Mouse (Mus musculus): ENCODE measurements around the gene Oxct1. TPM values are rescaled to one million over a fixed set of nuclear protein-coding genes. Genes with fewer than 3 reads are reported as not detected.

Gene Oxct1
- polyA plus RNA-seq, 1 experiment = 37.1 TPM

DNA sequence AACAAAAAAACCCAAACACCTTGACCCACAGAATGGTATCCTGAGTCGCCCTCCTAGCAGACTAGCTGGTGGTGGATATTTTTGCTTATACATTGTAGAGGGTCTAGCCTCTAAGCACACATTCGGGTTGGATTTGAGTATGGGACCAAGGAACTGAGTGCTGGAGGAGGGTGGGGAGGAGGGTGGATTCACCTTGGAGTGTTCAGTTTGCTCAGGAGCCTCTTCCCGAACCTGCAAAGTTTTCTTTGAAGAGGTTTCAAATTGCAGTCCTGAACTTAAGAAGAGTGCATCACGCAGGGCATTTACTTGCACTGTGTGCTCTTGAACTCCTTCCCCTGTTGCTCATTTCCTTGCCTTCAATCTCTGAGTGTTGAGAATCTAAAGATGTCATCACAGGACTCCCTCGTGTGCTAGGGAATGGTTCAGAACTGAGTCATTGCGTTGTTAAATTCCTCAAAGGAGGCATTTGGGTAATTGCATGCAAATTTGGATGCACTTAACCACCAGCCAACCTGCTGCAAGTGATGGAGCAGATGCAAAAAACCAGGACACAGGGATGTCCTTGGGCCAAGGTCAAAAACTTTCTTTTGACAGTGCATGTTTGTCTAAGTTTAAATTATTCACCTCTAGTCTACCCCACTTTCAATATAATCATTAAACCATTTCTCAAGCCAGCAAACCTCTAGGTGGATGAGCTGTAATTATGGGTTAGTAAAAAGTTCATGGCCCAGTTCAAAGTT, 1.7 kb downstream of the Oxct1 start:
- WGBS = 9% methylated on average over 6 of the region's 6 CpGs
- no peak for DNase-seq (ENCODE audit: low read depth, low spot score)

DNA sequence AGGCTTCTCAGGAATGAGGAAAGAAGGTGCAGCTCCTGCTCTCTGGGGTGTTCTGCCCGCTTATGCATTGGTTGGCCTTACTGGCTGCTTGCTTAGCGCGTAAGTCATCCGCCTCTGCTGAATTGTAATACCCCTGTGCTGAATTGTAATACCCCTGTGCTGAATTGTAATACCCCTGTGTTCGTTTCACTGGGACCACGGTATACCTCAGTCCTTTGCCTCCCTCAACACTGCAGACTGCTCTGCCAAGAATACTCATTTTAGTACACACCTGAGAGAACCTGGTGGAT, 2.2 kb downstream of the Oxct1 start:
- DNase-seq (ENCODE audit: low read depth, low spot score) = no peak
- WGBS = 46% methylated on average over 6 of the region's 6 CpGs

- DNase-seq (ENCODE audit: low read depth, low spot score) = no peak
Observed at GRCm38 (mm10) chr15:4028960-4029359, 2.8 kb downstream of the Oxct1 start.

- WGBS = 23% methylated on average over 3 of the region's 3 CpGs
- DNase-seq (ENCODE audit: low read depth, low spot score) = no peak
Observed at GRCm38 (mm10) chr15:4033168-4034004, 7.2 kb downstream of the Oxct1 start.

DNA sequence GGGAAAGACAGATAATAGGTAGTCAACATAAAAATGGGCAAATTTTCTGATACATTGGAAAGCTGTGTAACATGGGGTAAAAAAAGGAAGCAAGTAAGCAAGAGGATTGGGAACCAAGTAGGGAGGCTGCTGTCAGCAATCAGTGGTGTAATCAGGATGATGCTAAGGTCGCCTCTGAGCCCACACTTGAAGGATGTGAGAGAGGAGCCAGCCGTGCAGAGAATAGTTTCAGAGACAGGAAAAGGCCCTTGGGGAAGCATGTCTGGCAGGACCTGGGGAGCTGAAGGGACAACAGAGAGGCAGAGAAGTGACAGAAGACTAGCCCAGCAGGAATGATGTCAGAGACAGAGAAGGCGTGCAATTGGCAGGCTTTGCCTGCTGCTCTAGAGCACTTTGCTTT, 16.2 kb downstream of the Oxct1 start:
- DNase-seq (ENCODE audit: low read depth, low spot score) = no peak
- WGBS = 59% methylated on average over 3 of the region's 3 CpGs

DNA sequence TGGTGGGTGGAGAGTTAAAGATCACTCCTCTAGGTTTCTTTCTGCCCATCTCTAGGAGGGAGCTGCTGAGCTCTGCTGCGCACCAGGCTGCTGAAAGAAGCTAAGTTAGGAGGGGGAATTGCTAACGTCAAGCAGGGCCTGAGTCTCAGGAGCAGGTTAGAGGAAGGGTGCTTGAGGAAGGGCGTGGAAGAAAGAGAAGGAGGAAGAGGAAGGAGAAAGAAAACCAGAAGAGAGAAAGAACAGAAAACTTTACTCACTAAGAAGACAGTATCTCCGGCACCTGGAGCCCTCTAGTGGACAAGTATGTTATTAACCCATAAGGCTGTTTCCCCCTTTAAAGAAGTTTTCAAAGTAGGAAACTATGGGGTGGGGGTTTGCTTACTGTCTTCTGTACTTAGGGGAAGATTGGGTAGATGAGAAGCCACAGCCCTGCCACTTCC, 16.9 kb downstream of the Oxct1 start:
- WGBS = 20% methylated on average over 4 of the region's 4 CpGs
- no peak for DNase-seq (ENCODE audit: low read depth, low spot score)

DNA sequence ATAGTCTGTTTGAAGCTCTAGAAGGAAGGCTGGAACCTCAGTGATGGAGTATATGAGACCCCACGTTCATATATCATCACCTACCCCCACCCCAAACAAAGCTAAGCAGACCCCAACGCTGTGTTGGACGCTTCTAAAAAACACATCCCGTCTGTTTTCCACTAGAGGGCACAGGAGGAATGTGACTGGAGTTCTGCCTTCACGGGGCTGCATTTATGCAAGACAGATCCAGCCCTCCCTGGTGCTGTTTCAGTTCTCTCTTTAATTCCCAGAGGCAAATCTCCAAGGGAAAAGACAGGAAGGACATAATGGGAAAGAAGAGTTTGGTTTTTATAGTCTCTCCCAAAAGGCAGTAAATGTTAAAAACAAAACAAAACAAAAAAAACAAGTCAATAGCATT, 30.4 kb downstream of the Oxct1 start:
- 37% methylated on average over 5 of the region's 5 CpGs for WGBS

DNA sequence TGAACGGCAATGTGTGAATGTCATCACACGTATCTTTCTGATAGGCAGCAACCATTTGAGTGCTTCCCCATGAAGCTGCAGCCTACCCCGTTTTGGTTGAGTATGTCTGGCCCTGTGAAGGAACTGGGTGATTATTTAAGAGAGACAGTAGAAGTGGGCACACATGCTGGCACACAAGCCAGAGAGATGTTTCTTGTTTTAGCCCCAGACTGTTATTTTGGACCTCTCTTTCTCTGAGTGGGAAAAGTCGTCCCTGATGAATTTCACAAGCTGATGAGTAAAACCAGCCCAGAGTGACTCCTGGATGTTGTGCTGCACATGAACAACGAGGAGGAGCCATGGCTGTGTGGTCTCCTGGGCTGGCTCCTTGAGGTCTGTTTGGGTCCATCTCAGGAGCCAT, 37.4 kb downstream of the Oxct1 start:
- no peak for DNase-seq (ENCODE audit: low read depth, low spot score)
- WGBS = 90% methylated on average over 5 of the region's 5 CpGs

More for the DNA sequence above, 30.4 kb downstream of the Oxct1 start:
- no peak for DNase-seq (ENCODE audit: low read depth, low spot score)

GRCm38 (mm10) chr15:4064013-4064412, 37.8 kb downstream of the Oxct1 start:
- no peak for DNase-seq (ENCODE audit: low read depth, low spot score)
- WGBS = 88% methylated on average over 7 of the region's 7 CpGs

GRCm38 (mm10) chr15:4064694-4065093, 38.5 kb downstream of the Oxct1 start:
- DNase-seq (ENCODE audit: low read depth, low spot score) = no peak
- WGBS = 94% methylated on average over 5 of the region's 5 CpGs

- DNase-seq (ENCODE audit: low read depth, low spot score) = no peak
- 79% methylated on average over 5 of the region's 5 CpGs for WGBS
Observed at GRCm38 (mm10) chr15:4067273-4067990, 41.2 kb downstream of the Oxct1 start.

- 91% methylated on average over 4 of the region's 4 CpGs for WGBS
- DNase-seq (ENCODE audit: low read depth, low spot score) = no peak
Observed at GRCm38 (mm10) chr15:4077978-4078377, 51.8 kb downstream of the Oxct1 start.

GRCm38 (mm10) chr15:4078785-4079184, 52.6 kb downstream of the Oxct1 start:
- no peak for DNase-seq (ENCODE audit: low read depth, low spot score)
- 68% methylated on average over 5 of the region's 5 CpGs for whole genome bisulfite sequencing

DNA sequence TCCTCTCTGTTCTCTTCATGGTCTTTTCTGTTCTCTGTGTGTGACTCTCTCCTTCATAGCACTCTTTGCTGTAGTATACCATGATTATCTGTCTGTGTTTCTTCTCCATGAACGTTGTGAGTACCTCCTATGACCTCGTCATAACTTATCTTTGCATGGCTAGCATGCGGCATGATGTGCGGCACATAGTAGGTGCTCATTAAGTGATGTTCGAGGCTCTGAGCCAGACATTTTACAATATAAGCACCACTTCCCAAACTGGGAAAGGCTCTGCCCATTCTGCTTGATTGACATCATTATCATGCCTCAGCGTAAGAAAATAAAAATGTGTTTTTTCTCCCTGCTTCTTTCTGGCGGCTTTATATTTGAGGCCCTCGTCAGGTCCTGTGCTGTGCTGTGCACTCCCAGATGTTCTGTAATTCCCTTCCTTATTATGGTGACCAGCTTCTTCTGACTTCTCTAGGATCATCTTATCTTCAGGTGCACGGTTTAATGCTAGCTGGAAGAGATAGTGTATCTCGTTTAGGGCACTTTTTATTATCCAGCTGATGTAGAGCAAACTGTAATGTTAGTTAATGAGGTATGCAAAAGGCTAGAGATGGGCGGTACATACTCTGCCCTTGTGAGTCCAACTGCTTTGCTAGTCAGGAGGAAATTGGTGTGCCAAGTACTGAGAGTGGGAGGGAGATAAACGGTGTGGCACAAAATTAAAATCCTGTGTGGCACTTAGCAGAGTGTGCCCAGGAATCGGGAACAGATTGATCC, 53.4 kb downstream of the Oxct1 start:
- 53% methylated on average over 13 of the region's 13 CpGs for WGBS
- DNase-seq (ENCODE audit: low read depth, low spot score) = peak; percentile 21

DNA sequence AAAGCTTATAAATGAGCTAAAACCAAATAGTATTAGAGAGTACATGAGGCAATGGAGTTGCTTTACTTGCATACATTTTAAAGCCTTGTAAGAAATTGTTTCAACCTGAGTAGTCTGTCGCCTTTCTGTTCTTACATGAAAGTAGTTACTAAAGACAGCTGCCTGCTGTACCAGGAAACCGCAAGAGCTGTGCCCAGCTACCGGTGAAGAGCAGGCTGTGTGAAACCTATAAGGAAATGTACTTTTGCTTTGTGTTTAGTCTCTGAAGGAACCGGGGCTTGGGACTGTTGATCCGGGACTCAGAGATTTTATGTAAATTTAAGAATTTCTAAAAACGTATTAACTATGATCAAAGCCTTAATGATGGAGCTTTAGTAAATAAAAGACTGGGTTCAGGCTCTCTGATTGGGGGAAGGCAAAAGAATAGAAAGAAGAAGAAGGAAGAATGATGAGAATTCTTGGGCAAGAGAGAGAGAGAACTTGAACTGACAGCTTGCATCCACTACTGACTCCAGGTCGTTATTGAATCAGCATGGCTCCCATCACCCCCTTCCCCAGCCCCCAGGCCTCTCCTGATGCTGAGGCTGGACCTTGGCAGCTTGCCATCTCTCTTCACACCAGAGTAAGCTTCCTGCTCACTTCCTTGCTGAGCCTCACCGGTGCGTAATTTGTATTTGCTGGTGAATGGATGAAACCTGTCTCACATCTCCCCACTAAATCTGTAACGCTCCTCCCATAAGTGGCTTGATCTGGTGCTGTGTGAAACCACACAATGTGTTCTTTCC, 59.6 kb downstream of the Oxct1 start:
- DNase-seq (ENCODE audit: low read depth, low spot score) = no peak
- WGBS = 58% methylated on average over 10 of the region's 10 CpGs

GRCm38 (mm10) chr15:4087446-4087845, 61.3 kb downstream of the Oxct1 start:
- WGBS = 80% methylated on average over 4 of the region's 4 CpGs
- no peak for DNase-seq (ENCODE audit: low read depth, low spot score)

DNA sequence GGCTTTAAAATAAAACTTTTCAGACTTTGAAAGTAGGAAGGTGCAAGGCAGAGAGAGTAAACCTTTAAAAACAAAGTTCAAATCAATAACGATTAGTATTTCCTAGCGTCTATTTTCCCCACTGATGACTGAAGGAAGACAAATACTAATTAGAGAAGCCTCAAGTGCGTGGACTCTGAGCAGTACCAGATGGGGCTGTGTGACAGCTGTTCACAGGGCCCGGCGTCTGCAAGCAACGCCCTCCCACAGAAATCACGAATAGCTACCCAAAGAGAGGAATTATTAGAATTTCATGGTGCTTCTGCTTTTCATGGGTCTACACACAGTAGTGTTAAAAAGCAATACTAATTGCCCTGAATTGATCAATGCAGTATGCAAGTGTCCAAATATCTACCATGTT, 61.7 kb downstream of the Oxct1 start:
- WGBS = 79% methylated on average over 7 of the region's 7 CpGs
- no peak for DNase-seq (ENCODE audit: low read depth, low spot score)

DNA sequence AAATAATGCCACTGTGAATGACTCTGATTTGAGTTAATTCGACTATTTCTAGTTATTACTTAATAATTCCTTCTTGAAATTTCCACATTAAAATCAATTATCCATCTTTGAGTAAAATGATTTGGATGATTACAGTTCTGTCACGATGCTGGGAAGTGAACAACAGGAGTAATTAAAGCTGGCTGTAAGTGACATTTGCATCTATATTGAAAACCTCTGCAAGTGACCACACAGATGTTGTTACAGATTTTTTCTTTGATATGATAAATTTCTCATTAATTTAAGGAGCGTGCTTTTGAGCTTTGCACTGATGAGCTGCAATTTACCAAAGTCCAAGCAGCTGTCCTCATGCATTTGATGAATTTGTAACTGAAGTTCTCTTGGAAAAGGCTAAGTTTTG, 64.4 kb downstream of the Oxct1 start:
- DNase-seq (ENCODE audit: low read depth, low spot score) = no peak
- WGBS = 87% methylated on average over 3 of the region's 3 CpGs

- no peak for DNase-seq (ENCODE audit: low read depth, low spot score)
- WGBS = 92% methylated on average over 2 of the region's 2 CpGs
Observed at GRCm38 (mm10) chr15:4092586-4092985, 66.4 kb downstream of the Oxct1 start.

All from large intestine, adult 2 months (tissue).